Mouse (Mus musculus) cortical plate, adult 2 months (tissue): ENCODE data around the gene Akap6.

ENCODE experiments used
- CTCF ChIP-seq: fragments of 200-500 bp; IDR thresholded peaks from 2 replicates; pipeline ENCODE4 v1.5.1; 2011; ENCODE audit warnings: mild to moderate bottlenecking, control low read depth, low read length; ENCODE audit not compliant: insufficient read depth; ENCODE audit errors: extremely low read depth
- POLR2A ChIP-seq: fragments of 200-500 bp; IDR thresholded peaks from 2 replicates; pipeline ENCODE4 v1.6.1; 2011; ENCODE audit warnings: mild to moderate bottlenecking, low read length, control low read depth; ENCODE audit not compliant: insufficient read depth; ENCODE audit errors: extremely low read depth

DNA sequence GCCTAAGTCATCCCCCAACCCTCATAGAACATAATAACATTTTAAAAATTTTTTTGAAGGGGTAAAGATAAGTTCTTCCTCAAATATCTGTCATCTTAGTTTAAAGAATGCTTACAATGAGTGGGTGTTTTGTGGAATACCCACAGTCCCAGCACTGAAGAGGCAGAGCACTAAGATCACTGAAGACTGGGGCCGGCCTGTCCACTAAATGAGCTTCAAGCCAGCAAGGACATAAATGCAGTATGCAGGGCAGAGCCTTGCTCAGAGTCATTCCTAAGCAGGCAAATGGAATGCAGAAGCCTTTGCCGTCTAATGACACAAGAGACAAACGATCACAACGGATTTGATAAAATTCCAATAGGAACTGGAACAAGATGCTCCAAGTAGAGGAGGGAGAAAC lies 242.8 kb downstream of the Akap6 start:
- TF ChIP-seq CTCF (no peak), POLR2A (no peak)
